ENCODE assay signal across 10 mouse cellular contexts in the genomic region with DNA sequence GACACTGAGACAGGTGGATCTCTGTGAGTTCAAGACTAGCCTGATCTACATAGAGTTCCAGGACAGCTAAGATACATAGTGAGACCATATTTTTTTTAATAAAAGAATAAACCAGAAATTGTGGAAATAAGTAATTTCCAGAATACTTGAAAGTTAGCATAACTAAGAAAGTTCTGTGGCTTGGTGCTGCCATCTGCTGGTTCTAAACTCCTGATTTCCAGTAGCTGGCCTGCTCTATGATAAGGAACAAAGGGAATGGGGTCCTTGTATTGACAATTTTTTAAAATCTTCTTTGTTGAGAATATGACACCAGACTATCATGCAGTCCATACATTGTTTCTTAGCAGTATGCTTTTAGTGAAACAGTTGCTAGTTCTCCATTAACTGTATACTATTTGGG. TPM values are rescaled to one million over a fixed set of nuclear protein-coding genes. Genes with fewer than 3 reads are reported as not detected.
DNase-seq lines count a peak whose midpoint lies in the region; TF ChIP-seq lines count a peak whose summit lies in the region.
"Had no signal": no experiment of that assay in that cellular context is flagged by ENCODE, and none has a peak within 500 bp of the region (broad histone marks: within the 10 kb centered on the region; RNA-seq: fewer than 3 reads in every experiment).

No protein-coding gene starts in this region.

- TF ChIP-seq CTCF in gastrocnemius, adult 2 months (IDR thresholded peaks at IDR 0.05): peak; percentile 50
- TF ChIP-seq CTCF in liver, adult 2 months (IDR thresholded peaks at IDR 0.05; ENCODE audit: low read depth, low read length): 0 out of 2 replicates have a peak, but pooled peaks have one; percentile 4
- peak; percentile 12; the same call in 1 of the 2 replicates for TF ChIP-seq CTCF in E14TG2a.4 (conservative IDR thresholded peaks at IDR 0.05; ENCODE audit: low read length)

- no peak overlapping the region for H3K27ac ChIP-seq in gastrocnemius, adult 2 months
- no peak overlapping the region for H3K27ac ChIP-seq in liver, adult 2 months (replicated peaks; ENCODE audit: insufficient read depth, low read depth, low read length)
- H3K27ac ChIP-seq: embryonic facial prominence, embryonic 15.5 days; hindbrain, embryonic 15.5 days had no signal

- TF ChIP-seq POLR2A in liver, adult 2 months (IDR thresholded peaks at IDR 0.05; ENCODE audit: extremely low read depth, insufficient read depth, low read length): no peak

- intact Hi-C loops in gastrocnemius, adult 2 months (cut with DNase I): no loop called here
- intact Hi-C loops in gastrocnemius, postnatal 14 days (cut with DNase I; ENCODE audit: low total_unique reads): no loop called here

- H3K4me3 ChIP-seq in gastrocnemius, adult 2 months: no peak overlapping the region
- no peak overlapping the region for H3K4me3 ChIP-seq in liver, adult 2 months (ENCODE audit: insufficient read depth, low read depth, low read length)
- H3K4me3 ChIP-seq in E14TG2a.4 (replicated peaks; ENCODE audit: low read length): no peak overlapping the region
- H3K4me3 ChIP-seq: embryonic facial prominence, embryonic 15.5 days; hindbrain, embryonic 15.5 days had no signal

- DNase-seq in gastrocnemius, adult 2 months: no peak
- DNase-seq in gastrocnemius, postnatal 14 days: no peak
- peak; percentile 7 for DNase-seq in liver, adult 2 months (ENCODE audit: extremely low read depth, low read depth, low spot score)
- no peak for DNase-seq in liver
- peak; percentile 58 for DNase-seq in induced T-regulatory cell, adult 2 months (ENCODE audit: low read depth)
- no peak for DNase-seq in B cell, adult 2 months
- DNase-seq in neural tube, embryonic 10.5 days (ENCODE audit: extremely low spot score, low spot score): no peak

- H3K4me1 ChIP-seq in liver, adult 2 months (ENCODE audit: control insufficient read depth, insufficient read depth, low read length): no peaks in the 10 kb centered on the region
- H3K4me1 ChIP-seq in E14TG2a.4 (replicated peaks; ENCODE audit: low read depth, low read length): peaks cover 39% of the 10 kb centered on the region
- H3K4me1 ChIP-seq: embryonic facial prominence, embryonic 15.5 days; hindbrain, embryonic 15.5 days had no signal

- H3K36me3 ChIP-seq in liver, adult 2 months (ENCODE audit: control insufficient read depth, insufficient read depth, low read length): no peaks in the 10 kb centered on the region
- H3K36me3 ChIP-seq in E14TG2a.4 (ENCODE audit: insufficient read depth, low read length): peaks cover 59% of the 10 kb centered on the region
- H3K36me3 ChIP-seq: hindbrain, embryonic 15.5 days had no signal

- H3K79me2 ChIP-seq in liver, adult 2 months (ENCODE audit: control insufficient read depth, insufficient read depth, low read length): no peaks in the 10 kb centered on the region

- no peaks in the 10 kb centered on the region for H3K27me3 ChIP-seq in liver, adult 2 months (ENCODE audit: control insufficient read depth, insufficient read depth, low read length)
- no peaks in the 10 kb centered on the region for H3K27me3 ChIP-seq in E14TG2a.4 (ENCODE audit: insufficient read depth, low read length)
- H3K27me3 ChIP-seq: embryonic facial prominence, embryonic 15.5 days; hindbrain, embryonic 15.5 days had no signal

- no peak overlapping the region for H3K9ac ChIP-seq in liver, adult 2 months (ENCODE audit: low read depth, low read length)
- H3K9ac ChIP-seq: embryonic facial prominence, embryonic 15.5 days; hindbrain, embryonic 15.5 days had no signal

- no peaks in the 10 kb centered on the region for H3K9me3 ChIP-seq in E14TG2a.4 (ENCODE audit: low read length)
- H3K9me3 ChIP-seq: embryonic facial prominence, embryonic 15.5 days; hindbrain, embryonic 15.5 days had no signal

RNA-seq across cellular contexts. Expression of a gene that starts 25.9 kb away (rescaled TPM):
- not detected for total RNA-seq in gastrocnemius, adult 2 months (2021)
- not detected for total RNA-seq in gastrocnemius, postnatal 14 days (2021)
- 0.09 TPM in 1 of 2 replicates, not detected in the other for total RNA-seq in liver, adult 2 months (2014; rRNA removed)
- 0.06 TPM in 1 of 2 replicates, not detected in the other for polyA plus RNA-seq in liver, adult 2 months (2012; rRNA removed)

RNA-seq across cellular contexts. Expression of a gene that starts 53.0 kb away (rescaled TPM):
- total RNA-seq in gastrocnemius, adult 2 months (2021): 10 to 100 TPM; 25.6 to 33.7 TPM
- 10 to 100 TPM; 34.4 to 37.2 TPM for total RNA-seq in gastrocnemius, postnatal 14 days (2021)
- total RNA-seq in liver, adult 2 months (2014; rRNA removed): 8.9 and 10.8 TPM in 2 replicates
- 12.3 and 15.0 TPM in 2 replicates for polyA plus RNA-seq in liver, adult 2 months (2012; rRNA removed)

Comparison
In these comparisons a context has a peak if more than half of its experiments do, and no peak if none do; other contexts are left out.
1. DNase-seq: peak in liver, adult 2 months (single experiment) and induced T-regulatory cell, adult 2 months (single experiment); none in gastrocnemius, adult 2 months (single experiment), gastrocnemius, postnatal 14 days (single experiment), liver (single experiment), B cell, adult 2 months (0 of 2) and neural tube, embryonic 10.5 days (single experiment).
2. Peak in every context shown above with its lines, with median percentiles within 50 percentile points of each other: CTCF ChIP-seq.